Mouse (Mus musculus): Measurements from ENCODE around the gene Ankub1. TPM values are rescaled to one million over a fixed set of nuclear protein-coding genes. Genes with fewer than 3 reads are reported as not detected.

Gene Ankub1
- polyA plus RNA-seq, 1 experiment from 2014 or later = 0.14 TPM

GRCm38 (mm10) chr3:57667054-57667723 lies 25.4 kb downstream of the Ankub1 start:
- WGBS = 35% methylated on average over 14 of the region's 14 CpGs
- no peak overlapping the region for H3K27ac ChIP-seq (replicated peaks)
- ATAC-seq (ENCODE audit: low FRiP score, low read depth) = peak; percentile 71
- H3K9ac ChIP-seq (replicated peaks) = no peak overlapping the region
- H3K4me2 ChIP-seq (replicated peaks) = peak overlapping the region; percentile 38
- peak overlapping the region; percentile 15; the same call in 1 of the 2 replicates for H3K4me3 ChIP-seq
- H3K9me3 ChIP-seq = no peaks in the 10 kb centered on the region
- no peaks in the 10 kb centered on the region for H3K27me3 ChIP-seq
- H3K4me1 ChIP-seq = 0 out of 2 replicates have a peak, but pooled peaks cover 2% of the 10 kb centered on the region
- no peaks in the 10 kb centered on the region for H3K36me3 ChIP-seq

DNA sequence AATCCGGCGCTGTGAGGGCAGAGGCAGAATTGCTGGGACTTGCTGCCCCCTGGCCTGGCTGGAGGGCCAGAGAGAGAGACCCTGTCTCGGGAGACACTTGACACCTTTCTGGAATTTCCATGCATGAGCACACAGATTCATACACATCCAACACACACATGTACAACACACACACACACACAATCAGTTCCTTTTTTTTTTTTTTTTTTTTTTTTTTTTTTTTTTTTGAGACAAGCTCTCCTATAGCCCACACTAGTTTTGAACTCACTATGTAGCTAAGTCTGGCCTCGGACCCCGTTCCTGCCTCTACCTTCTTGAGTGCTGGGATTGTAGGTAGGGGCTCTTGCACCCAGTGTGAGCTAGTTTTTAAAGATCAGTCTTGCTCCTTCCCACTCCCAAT lies 26.7 kb downstream of the Ankub1 start:
- no peak overlapping the region for H3K4me2 ChIP-seq (replicated peaks)
- no peak overlapping the region for H3K9ac ChIP-seq (replicated peaks)
- H3K27me3 ChIP-seq = no peaks in the 10 kb centered on the region
- 96% methylated on average over 5 of the region's 5 CpGs for WGBS
- no peak for ATAC-seq (ENCODE audit: low FRiP score, low read depth)
- H3K4me3 ChIP-seq = no peak overlapping the region
- H3K4me1 ChIP-seq = 0 out of 2 replicates have a peak, but pooled peaks cover 2% of the 10 kb centered on the region
- no peak overlapping the region for H3K27ac ChIP-seq (replicated peaks)
- H3K9me3 ChIP-seq = no peaks in the 10 kb centered on the region
- H3K36me3 ChIP-seq = no peaks in the 10 kb centered on the region

- no peak for ATAC-seq (ENCODE audit: low FRiP score, low read depth)
- Histone ChIP-seq H3K36me3 (no peaks in the 10 kb centered on the region), H3K4me1 (0 out of 2 replicates have a peak, but pooled peaks cover 2% of the 10 kb centered on the region), H3K9ac (replicated peaks) (no peak overlapping the region), H3K27me3 (no peaks in the 10 kb centered on the region), H3K4me2 (replicated peaks) (no peak overlapping the region), H3K9me3 (no peaks in the 10 kb centered on the region), H3K27ac (replicated peaks) (no peak overlapping the region), H3K4me3 (no peak overlapping the region)
- 63% methylated on average over 10 of the region's 10 CpGs for WGBS
These were observed 27.9 kb downstream of the Ankub1 start for GRCm38 (mm10) chr3:57664682-57665081.

GRCm38 (mm10) chr3:57663731-57664130 lies 28.9 kb downstream of the Ankub1 start:
- Histone ChIP-seq H3K4me3 (no peak overlapping the region), H3K9me3 (no peaks in the 10 kb centered on the region), H3K27me3 (no peaks in the 10 kb centered on the region), H3K4me2 (replicated peaks) (no peak overlapping the region), H3K4me1 (0 out of 2 replicates have a peak, but pooled peaks cover 2% of the 10 kb centered on the region), H3K9ac (replicated peaks) (no peak overlapping the region), H3K27ac (replicated peaks) (no peak overlapping the region), H3K36me3 (no peaks in the 10 kb centered on the region)
- WGBS = 21% methylated on average over 6 of the region's 6 CpGs
- no peak for ATAC-seq (ENCODE audit: low FRiP score, low read depth)

GRCm38 (mm10) chr3:57658608-57659007 lies 34.0 kb downstream of the Ankub1 start:
- H3K9ac ChIP-seq (replicated peaks) = no peak overlapping the region
- ATAC-seq (ENCODE audit: low FRiP score, low read depth) = no peak
- H3K4me2 ChIP-seq (replicated peaks) = no peak overlapping the region
- no peaks in the 10 kb centered on the region for H3K4me1 ChIP-seq
- WGBS = 61% methylated on average over 6 of the region's 6 CpGs
- H3K9me3 ChIP-seq = no peaks in the 10 kb centered on the region
- no peaks in the 10 kb centered on the region for H3K36me3 ChIP-seq
- no peak overlapping the region for H3K27ac ChIP-seq (replicated peaks)
- H3K4me3 ChIP-seq = no peak overlapping the region
- H3K27me3 ChIP-seq = peaks cover 1% of the 10 kb centered on the region; the same call in 1 of the 2 replicates

DNA sequence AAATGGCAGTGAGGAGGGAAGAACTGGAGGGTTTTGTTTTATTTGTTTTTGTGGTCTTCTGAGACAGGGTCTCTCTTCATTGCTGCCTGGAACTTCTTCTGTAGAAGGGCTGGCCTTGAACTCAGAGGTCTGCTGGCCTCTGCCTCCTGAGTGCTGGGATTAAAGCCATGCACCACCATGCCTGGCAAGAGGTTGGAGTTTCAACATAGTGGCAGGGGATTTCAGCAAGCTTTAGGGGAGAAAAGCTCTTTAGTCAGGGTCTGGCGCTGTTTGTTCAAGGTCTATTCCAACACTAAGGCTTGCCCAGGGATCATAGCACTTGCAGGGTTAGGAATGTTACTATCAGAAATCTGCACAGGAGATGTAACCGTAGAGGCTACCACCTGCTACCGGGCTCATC lies 39.0 kb downstream of the Ankub1 start:
- H3K4me3 ChIP-seq = no peak overlapping the region
- H3K27me3 ChIP-seq = peaks cover 5% of the 10 kb centered on the region; the same call in 1 of the 2 replicates
- H3K9ac ChIP-seq (replicated peaks) = no peak overlapping the region
- no peaks in the 10 kb centered on the region for H3K9me3 ChIP-seq
- H3K27ac ChIP-seq (replicated peaks) = no peak overlapping the region
- 85% methylated on average over 3 of the region's 3 CpGs for WGBS
- H3K36me3 ChIP-seq = 0 out of 2 replicates have a peak, but pooled peaks cover 4% of the 10 kb centered on the region
- peaks cover 6% of the 10 kb centered on the region for H3K4me1 ChIP-seq
- H3K4me2 ChIP-seq (replicated peaks) = no peak overlapping the region
- no peak for ATAC-seq (ENCODE audit: low FRiP score, low read depth)

DNA sequence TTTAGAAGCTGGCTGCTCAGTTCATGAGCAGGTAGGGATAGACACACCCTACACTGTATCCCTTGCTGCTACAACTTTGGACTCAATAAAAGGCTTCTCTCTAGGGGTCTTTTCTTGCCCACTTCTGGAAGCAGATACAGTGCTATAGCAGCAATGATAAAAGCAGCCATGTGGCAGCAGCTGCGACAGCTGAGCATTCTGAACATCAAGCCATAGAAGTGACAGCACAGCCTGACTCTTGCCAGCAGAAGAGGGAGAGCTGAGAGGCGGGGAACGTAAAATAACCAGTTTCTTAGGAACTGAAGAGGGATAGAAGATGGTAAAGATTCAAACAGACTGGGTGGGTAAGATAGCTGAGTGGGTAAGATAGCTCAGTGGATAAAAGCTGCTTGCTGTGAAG lies 40.1 kb downstream of the Ankub1 start:
- Histone ChIP-seq H3K4me3 (no peak overlapping the region), H3K4me2 (replicated peaks) (no peak overlapping the region), H3K9me3 (no peaks in the 10 kb centered on the region), H3K36me3 (peaks cover 7% of the 10 kb centered on the region; the same call in 1 of the 2 replicates), H3K27me3 (peaks cover 5% of the 10 kb centered on the region; the same call in 1 of the 2 replicates), H3K27ac (replicated peaks) (no peak overlapping the region), H3K4me1 (peaks cover 6% of the 10 kb centered on the region), H3K9ac (replicated peaks) (no peak overlapping the region)
- no peak for ATAC-seq (ENCODE audit: low FRiP score, low read depth)
- WGBS = 85% methylated on average over 3 of the region's 3 CpGs

DNA sequence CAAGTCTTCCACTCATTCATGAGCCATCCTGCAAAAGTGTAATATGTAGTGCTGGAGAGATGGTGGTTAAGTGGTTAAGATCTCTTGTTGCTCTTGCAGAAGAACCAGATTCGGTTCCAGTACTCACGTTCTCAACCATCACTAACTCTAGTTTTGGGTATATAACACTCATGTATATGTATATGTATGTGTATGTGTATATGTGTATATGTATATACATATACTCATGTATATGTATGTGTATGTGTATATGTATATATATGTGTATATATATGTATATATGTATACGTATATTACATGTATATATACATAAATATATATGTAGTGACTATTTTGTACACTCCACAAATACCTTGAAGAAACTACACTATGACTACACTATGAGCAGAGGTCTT lies 40.7 kb downstream of the Ankub1 start:
- no peaks in the 10 kb centered on the region for H3K9me3 ChIP-seq
- peak overlapping the region; percentile 78 for H3K4me2 ChIP-seq (replicated peaks)
- H3K36me3 ChIP-seq = peaks cover 7% of the 10 kb centered on the region; the same call in 1 of the 2 replicates
- WGBS = 74% methylated on average over 3 of the region's 3 CpGs
- ATAC-seq (ENCODE audit: low FRiP score, low read depth) = peak; percentile 55
- 0 out of 2 replicates have a peak overlapping the region, but pooled peaks have one; percentile 87 for H3K27ac ChIP-seq (replicated peaks)
- H3K9ac ChIP-seq (replicated peaks) = peak overlapping the region; percentile 80; the same call in 1 of the 2 replicates
- H3K27me3 ChIP-seq = peaks cover 5% of the 10 kb centered on the region; the same call in 1 of the 2 replicates
- peak overlapping the region; percentile 90 for H3K4me3 ChIP-seq
- H3K4me1 ChIP-seq = peaks cover 6% of the 10 kb centered on the region

- peaks cover 11% of the 10 kb centered on the region for H3K36me3 ChIP-seq
- H3K27ac ChIP-seq (replicated peaks) = peak within 1 kb of the TSS; percentile 87
- H3K4me3 ChIP-seq = peak within 1 kb of the TSS; percentile 90
- no peaks in the 10 kb centered on the region for H3K9me3 ChIP-seq
- H3K9ac ChIP-seq (replicated peaks) = peak within 1 kb of the TSS; percentile 80
- H3K4me1 ChIP-seq = peaks cover 6% of the 10 kb centered on the region
- H3K4me2 ChIP-seq (replicated peaks) = peak within 1 kb of the TSS; percentile 78
- peak; percentile 98 for ATAC-seq (ENCODE audit: low FRiP score, low read depth)
- H3K27me3 ChIP-seq = peaks cover 5% of the 10 kb centered on the region; the same call in 1 of the 2 replicates
- under 1% methylated on average over 42 of the region's 42 CpGs for whole genome bisulfite sequencing
These were observed 41.3 kb downstream of the Ankub1 start, which contains the start of gene Commd2 for GRCm38 (mm10) chr3:57651231-57651864. TSS of gene Commd2 (minus strand) at chr3:57651715.

- Histone ChIP-seq H3K4me2 (replicated peaks) (no peak overlapping the region), H3K9me3 (no peaks in the 10 kb centered on the region), H3K9ac (replicated peaks) (no peak overlapping the region), H3K4me1 (no peaks in the 10 kb centered on the region), H3K27me3 (no peaks in the 10 kb centered on the region), H3K27ac (replicated peaks) (no peak overlapping the region), H3K36me3 (peaks cover 22% of the 10 kb centered on the region), H3K4me3 (no peak overlapping the region)
- ATAC-seq (ENCODE audit: low FRiP score, low read depth) = no peak
- 97% methylated on average over 6 of the region's 6 CpGs for WGBS
These were observed 49.4 kb downstream of the Ankub1 start for GRCm38 (mm10) chr3:57643191-57643590.

DNA sequence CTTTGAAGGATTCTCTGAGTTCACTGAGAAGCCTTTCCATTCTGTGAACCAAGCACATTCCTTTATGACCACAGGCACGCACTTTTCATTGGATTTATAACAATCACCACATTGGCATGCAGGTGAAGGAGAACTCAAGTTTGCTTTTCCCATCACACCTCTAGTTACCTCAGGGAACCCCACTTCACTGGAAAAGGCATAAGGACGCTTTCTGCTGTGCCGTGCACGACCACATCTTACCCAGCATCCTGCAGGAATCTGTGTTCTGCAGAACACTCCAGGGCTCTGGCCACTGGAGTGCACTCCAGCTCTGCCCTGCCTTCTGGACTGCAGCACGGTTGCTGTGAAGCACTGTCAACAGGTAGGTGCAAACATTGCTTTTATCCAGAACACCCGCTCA lies 55.0 kb downstream of the Ankub1 start:
- no peak for ATAC-seq (ENCODE audit: low FRiP score, low read depth)
- Histone ChIP-seq H3K27ac (replicated peaks) (no peak overlapping the region), H3K4me1 (no peaks in the 10 kb centered on the region), H3K4me2 (replicated peaks) (no peak overlapping the region), H3K9ac (replicated peaks) (no peak overlapping the region), H3K4me3 (no peak overlapping the region), H3K27me3 (no peaks in the 10 kb centered on the region), H3K36me3 (no peaks in the 10 kb centered on the region), H3K9me3 (no peaks in the 10 kb centered on the region)
- 80% methylated on average over 6 of the region's 6 CpGs for WGBS

DNA sequence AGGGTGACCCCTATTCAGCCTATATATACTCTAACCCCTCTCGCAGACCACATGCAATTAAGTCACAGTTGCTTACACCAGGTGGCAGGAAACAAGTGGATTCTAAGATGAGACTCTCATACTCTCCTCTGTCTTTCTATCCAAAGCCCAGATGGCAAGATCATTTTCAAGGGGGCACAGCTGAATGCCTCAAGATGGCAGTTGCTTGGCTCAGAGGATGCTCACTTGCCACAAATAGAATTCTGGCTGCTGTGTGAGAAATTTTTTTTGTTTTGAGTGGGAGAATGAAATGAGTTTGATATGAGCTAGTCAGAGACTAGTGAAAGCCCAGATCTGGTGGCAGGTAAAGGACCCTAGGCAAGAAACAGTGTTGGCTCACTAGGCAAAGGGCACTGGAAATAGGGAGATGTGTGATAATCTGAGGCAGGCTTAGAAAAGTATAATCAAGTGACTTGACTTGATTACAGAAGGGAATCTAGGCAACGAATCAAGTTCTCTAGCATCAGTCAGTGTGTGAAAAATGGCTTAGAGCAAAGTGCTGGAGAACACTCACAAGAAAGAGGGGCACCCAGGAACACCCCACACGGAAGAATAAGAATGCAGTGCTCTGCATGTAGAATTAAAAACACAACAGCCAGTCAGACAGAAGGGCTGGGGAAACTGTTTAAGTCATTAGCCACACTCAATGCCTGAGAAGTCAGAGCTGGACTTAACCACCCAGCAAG lies 57.7 kb downstream of the Ankub1 start:
- Histone ChIP-seq H3K4me3 (no peak overlapping the region), H3K4me2 (replicated peaks) (no peak overlapping the region), H3K9ac (replicated peaks) (no peak overlapping the region), H3K9me3 (no peaks in the 10 kb centered on the region), H3K4me1 (no peaks in the 10 kb centered on the region), H3K27ac (replicated peaks) (no peak overlapping the region), H3K27me3 (no peaks in the 10 kb centered on the region), H3K36me3 (no peaks in the 10 kb centered on the region)
- 80% methylated on average over 3 of the region's 3 CpGs for WGBS
- ATAC-seq (ENCODE audit: low FRiP score, low read depth) = no peak
